16 mouse cellular contexts compared by ENCODE assay signal in genomic region chr15:97533553-97534291, GRCm38 (mm10).
DNase-seq lines count a peak whose midpoint lies in the region; ATAC-seq and TF ChIP-seq lines count a peak whose summit lies in the region.
"Had no signal": no experiment of that assay in that cellular context is flagged by ENCODE, and none has a peak within 500 bp of the region (broad histone marks: within the 10 kb centered on the region; RNA-seq: fewer than 3 reads in every experiment).

No protein-coding gene starts in this region.

- 73% methylated on average over 12 of the region's 12 CpGs for WGBS in forebrain, postnatal 0 days
- 92% methylated on average over 12 of the region's 12 CpGs for WGBS in forebrain, embryonic 12.5 days
- WGBS in midbrain, embryonic 16.5 days: 85% methylated on average over 12 of the region's 12 CpGs
- WGBS in midbrain, embryonic 14.5 days: 87% methylated on average over 12 of the region's 12 CpGs

- H3K9me3 ChIP-seq in forebrain, postnatal 0 days (ENCODE audit: low read length): no peaks in the 10 kb centered on the region
- H3K9me3 ChIP-seq in forebrain, embryonic 12.5 days: no peaks in the 10 kb centered on the region
- no peaks in the 10 kb centered on the region for H3K9me3 ChIP-seq in midbrain, embryonic 16.5 days (replicated peaks; ENCODE audit: control insufficient read depth, low read length, poor library complexity, severe bottlenecking)
- H3K9me3 ChIP-seq in midbrain, embryonic 14.5 days (ENCODE audit: control insufficient read depth, low read length): no peaks in the 10 kb centered on the region

- H3K4me2 ChIP-seq in forebrain, postnatal 0 days (ENCODE audit: low read depth): no peak overlapping the region
- no peak overlapping the region for H3K4me2 ChIP-seq in forebrain, embryonic 12.5 days
- H3K4me2 ChIP-seq in midbrain, embryonic 16.5 days (ENCODE audit: low read length): no peak overlapping the region
- H3K4me2 ChIP-seq in midbrain, embryonic 14.5 days (ENCODE audit: low read length): no peak overlapping the region

- no peak overlapping the region for H3K4me3 ChIP-seq in forebrain, postnatal 0 days (ENCODE audit: low read depth, low read length)
- H3K4me3 ChIP-seq in forebrain, embryonic 12.5 days (replicated peaks): no peak overlapping the region
- H3K4me3 ChIP-seq in layer of hippocampus, adult 2 months: no peak overlapping the region
- H3K4me3 ChIP-seq in midbrain, embryonic 16.5 days (ENCODE audit: low read depth, low read length): no peak overlapping the region
- H3K4me3 ChIP-seq in midbrain, embryonic 14.5 days (replicated peaks; ENCODE audit: low read depth, low read length): no peak overlapping the region
- H3K4me3 ChIP-seq: heart, adult 2 months had no signal

- H3K27ac ChIP-seq in forebrain, postnatal 0 days (ENCODE audit: low read depth, low read length): no peak overlapping the region
- no peak overlapping the region for H3K27ac ChIP-seq in forebrain, embryonic 12.5 days
- no peak overlapping the region for H3K27ac ChIP-seq in layer of hippocampus, adult 2 months
- peak overlapping the region; percentile 47; the same call in 1 of the 2 replicates for H3K27ac ChIP-seq in midbrain, embryonic 16.5 days (ENCODE audit: low read length)
- H3K27ac ChIP-seq in midbrain, embryonic 14.5 days (replicated peaks; ENCODE audit: low read depth, low read length): no peak overlapping the region
- H3K27ac ChIP-seq: heart, adult 2 months; kidney, postnatal 0 days had no signal

- no peak for TF ChIP-seq CTCF in forebrain, postnatal 0 days (IDR thresholded peaks at IDR 0.05; ENCODE audit: low read depth)
- TF ChIP-seq CTCF in layer of hippocampus, adult 2 months (conservative IDR thresholded peaks at IDR 0.05): no peak

- no peak for ATAC-seq in forebrain, postnatal 0 days
- no peak for ATAC-seq in forebrain, embryonic 12.5 days (ENCODE audit: low FRiP score)
- ATAC-seq in midbrain, embryonic 16.5 days: no peak
- ATAC-seq in midbrain, embryonic 14.5 days (ENCODE audit: low FRiP score, low TSS enrichment): no peak
- peak; percentile 39; the same call in 1 of the 2 replicates for ATAC-seq in megakaryocyte, adult 5-6 weeks (ENCODE audit: poor library complexity, severe bottlenecking)
- ATAC-seq: activated CD4-positive, CD25-positive, alpha-beta regulatory T cell, adult 4 months; intestine, embryonic 16.5 days had no signal

- 0 out of 2 replicates have a peak, but pooled peaks cover 11% of the 10 kb centered on the region for H3K4me1 ChIP-seq in forebrain, postnatal 0 days (ENCODE audit: insufficient read depth)
- H3K4me1 ChIP-seq in forebrain, embryonic 12.5 days: no peaks in the 10 kb centered on the region
- H3K4me1 ChIP-seq in midbrain, embryonic 16.5 days (ENCODE audit: control insufficient read depth, insufficient read depth, low read length): peaks cover 11% of the 10 kb centered on the region
- H3K4me1 ChIP-seq in midbrain, embryonic 14.5 days (ENCODE audit: control insufficient read depth, insufficient read depth, low read length): peaks cover 7% of the 10 kb centered on the region; the same call in 1 of the 2 replicates

- H3K9ac ChIP-seq in forebrain, postnatal 0 days: no peak overlapping the region
- no peak overlapping the region for H3K9ac ChIP-seq in forebrain, embryonic 12.5 days
- H3K9ac ChIP-seq in midbrain, embryonic 16.5 days (ENCODE audit: low read depth, low read length): no peak overlapping the region
- no peak overlapping the region for H3K9ac ChIP-seq in midbrain, embryonic 14.5 days (replicated peaks; ENCODE audit: low read length)

- DNase-seq in forebrain, postnatal 0 days: peak; percentile 20
- peak; percentile 0 to 5 for DNase-seq in layer of hippocampus, adult 18-20 months (ENCODE audit: low spot score in 2 of 2)
- DNase-seq in layer of hippocampus, adult 2 months (ENCODE audit: low spot score in 2 of 2): no peak
- DNase-seq in midbrain, embryonic 14.5 days: no peak
- DNase-seq in spleen, adult 12 weeks (ENCODE audit: low spot score): no peak
- DNase-seq: adrenal gland, postnatal 25 days; cerebellum, postnatal 14 days; lung, adult 18-20 months; thymus, postnatal 4 days had no signal

- H3K36me3 ChIP-seq in forebrain, postnatal 0 days (ENCODE audit: insufficient read depth): no peaks in the 10 kb centered on the region
- no peaks in the 10 kb centered on the region for H3K36me3 ChIP-seq in forebrain, embryonic 12.5 days (replicated peaks)
- no peaks in the 10 kb centered on the region for H3K36me3 ChIP-seq in midbrain, embryonic 16.5 days (ENCODE audit: control insufficient read depth, insufficient read depth, low read length)
- no peaks in the 10 kb centered on the region for H3K36me3 ChIP-seq in midbrain, embryonic 14.5 days (ENCODE audit: control insufficient read depth, insufficient read depth, low read length)

- H3K27me3 ChIP-seq in forebrain, postnatal 0 days (ENCODE audit: insufficient read depth, low read length): no peaks in the 10 kb centered on the region
- H3K27me3 ChIP-seq in forebrain, embryonic 12.5 days: no peaks in the 10 kb centered on the region
- no peaks in the 10 kb centered on the region for H3K27me3 ChIP-seq in midbrain, embryonic 16.5 days (ENCODE audit: control insufficient read depth, insufficient read depth, low read depth, low read length)
- no peaks in the 10 kb centered on the region for H3K27me3 ChIP-seq in midbrain, embryonic 14.5 days (ENCODE audit: control insufficient read depth, insufficient read depth, low read length)

Comparison
In these comparisons a context has a peak if more than half of its experiments do, and no peak if none do; other contexts are left out.
1. DNase-seq: peak in forebrain, postnatal 0 days (single experiment) and layer of hippocampus, adult 18-20 months (2 of 2); none in layer of hippocampus, adult 2 months (0 of 2), midbrain, embryonic 14.5 days (single experiment) and spleen, adult 12 weeks (single experiment).